Mouse (Mus musculus): ENCODE results near the gene Sema6b. TPM values are rescaled to one million over a fixed set of nuclear protein-coding genes. Genes with fewer than 3 reads are reported as not detected.

The Sema6b gene
- polyA plus RNA-seq, 1 experiment from 2014 or later: 1.2 TPM

GRCm38 (mm10) chr17:56137839-56138613 lies 2.1 kb downstream of the Sema6b start:
- H3K4me1 ChIP-seq: peaks cover 86% of the 10 kb centered on the region
- no peaks in the 10 kb centered on the region for H3K36me3 ChIP-seq
- H3K4me3 ChIP-seq: peak overlapping the region; percentile 79
- no peak overlapping the region for H3K27ac ChIP-seq (replicated peaks)
- no peaks in the 10 kb centered on the region for H3K9me3 ChIP-seq (replicated peaks)
- peaks cover 80% of the 10 kb centered on the region for H3K27me3 ChIP-seq (ENCODE audit: low read depth, poor library complexity, severe bottlenecking)
- 15% methylated on average over 25 of the region's 25 CpGs for WGBS
- no peak for DNase-seq (ENCODE audit: low spot score)

- WGBS: 93% methylated on average over 7 of the region's 7 CpGs
- H3K27me3 ChIP-seq (ENCODE audit: low read depth, poor library complexity, severe bottlenecking): peaks cover 65% of the 10 kb centered on the region
Measured at GRCm38 (mm10) chr17:56136558-56136957, 3.6 kb downstream of the Sema6b start.

GRCm38 (mm10) chr17:56134463-56134971 lies 5.6 kb downstream of the Sema6b start:
- DNase-seq (ENCODE audit: low spot score): peak; percentile 65
- Histone ChIP-seq H3K9me3 (replicated peaks) (no peaks in the 10 kb centered on the region; the same call in 1 of the 2 replicates), H3K27ac (replicated peaks) (peak overlapping the region; percentile 50), H3K4me3 (peak overlapping the region; percentile 47), H3K4me1 (peaks cover 56% of the 10 kb centered on the region), H3K27me3 (ENCODE audit: low read depth, poor library complexity, severe bottlenecking) (peaks cover 45% of the 10 kb centered on the region), H3K36me3 (peaks cover 8% of the 10 kb centered on the region)
- WGBS: 2% methylated on average over 27 of the region's 27 CpGs

More at GRCm38 (mm10) chr17:56136558-56136957, 3.6 kb downstream of the Sema6b start:
- H3K4me1 ChIP-seq: peaks cover 76% of the 10 kb centered on the region
- no peak overlapping the region for H3K27ac ChIP-seq (replicated peaks)
- no peak for DNase-seq (ENCODE audit: low spot score)
- no peak overlapping the region for H3K4me3 ChIP-seq
- H3K36me3 ChIP-seq: no peaks in the 10 kb centered on the region
- no peaks in the 10 kb centered on the region for H3K9me3 ChIP-seq (replicated peaks)

GRCm38 (mm10) chr17:56133457-56134363 lies 6.4 kb downstream of the Sema6b start:
- H3K27me3 ChIP-seq (ENCODE audit: low read depth, poor library complexity, severe bottlenecking): peaks cover 37% of the 10 kb centered on the region
- peaks cover 8% of the 10 kb centered on the region for H3K36me3 ChIP-seq
- H3K27ac ChIP-seq (replicated peaks): peak overlapping the region; percentile 50; the same call in 1 of the 2 replicates
- no peaks in the 10 kb centered on the region; the same call in 1 of the 2 replicates for H3K9me3 ChIP-seq (replicated peaks)
- 22% methylated on average over 18 of the region's 21 CpGs for WGBS
- DNase-seq (ENCODE audit: low spot score): peak; percentile 56
- H3K4me3 ChIP-seq: peak overlapping the region; percentile 47
- H3K4me1 ChIP-seq: peaks cover 48% of the 10 kb centered on the region

- H3K9me3 ChIP-seq (replicated peaks): no peaks in the 10 kb centered on the region; the same call in 1 of the 2 replicates
- H3K36me3 ChIP-seq: peaks cover 12% of the 10 kb centered on the region
- H3K4me3 ChIP-seq: no peak overlapping the region
- peaks cover 27% of the 10 kb centered on the region for H3K27me3 ChIP-seq (ENCODE audit: low read depth, poor library complexity, severe bottlenecking)
- H3K27ac ChIP-seq (replicated peaks): no peak overlapping the region
- peak; percentile 60 for DNase-seq (ENCODE audit: low spot score)
- WGBS: 5% methylated on average over 14 of the region's 14 CpGs
- peaks cover 38% of the 10 kb centered on the region for H3K4me1 ChIP-seq
Measured at GRCm38 (mm10) chr17:56132661-56133060, 7.5 kb downstream of the Sema6b start.

GRCm38 (mm10) chr17:56131814-56132213 lies 8.3 kb downstream of the Sema6b start:
- H3K27me3 ChIP-seq (ENCODE audit: low read depth, poor library complexity, severe bottlenecking): peaks cover 18% of the 10 kb centered on the region
- peaks cover 12% of the 10 kb centered on the region for H3K36me3 ChIP-seq
- WGBS: 39% methylated on average over 7 of the region's 7 CpGs
- H3K4me3 ChIP-seq: no peak overlapping the region
- H3K27ac ChIP-seq (replicated peaks): no peak overlapping the region
- DNase-seq (ENCODE audit: low spot score): peak; percentile 62
- H3K9me3 ChIP-seq (replicated peaks): no peaks in the 10 kb centered on the region; the same call in 1 of the 2 replicates
- H3K4me1 ChIP-seq: peaks cover 32% of the 10 kb centered on the region

- no peak for DNase-seq (ENCODE audit: low spot score)
- peaks cover 11% of the 10 kb centered on the region for H3K27me3 ChIP-seq (ENCODE audit: low read depth, poor library complexity, severe bottlenecking)
- H3K4me1 ChIP-seq: peaks cover 32% of the 10 kb centered on the region
- H3K9me3 ChIP-seq (replicated peaks): no peaks in the 10 kb centered on the region; the same call in 1 of the 2 replicates
- no peak overlapping the region for H3K27ac ChIP-seq (replicated peaks)
- H3K4me3 ChIP-seq: no peak overlapping the region
- 93% methylated on average over 10 of the region's 10 CpGs for WGBS
- H3K36me3 ChIP-seq: peaks cover 12% of the 10 kb centered on the region
Measured at GRCm38 (mm10) chr17:56131136-56131535, 9.0 kb downstream of the Sema6b start.

- 89% methylated on average over 15 of the region's 15 CpGs for WGBS
- Histone ChIP-seq H3K27me3 (ENCODE audit: low read depth, poor library complexity, severe bottlenecking) (peaks cover 27% of the 10 kb centered on the region), H3K4me3 (no peak overlapping the region), H3K4me1 (peaks cover 17% of the 10 kb centered on the region), H3K9me3 (replicated peaks) (peaks cover 6% of the 10 kb centered on the region), H3K27ac (replicated peaks) (no peak overlapping the region), H3K36me3 (peaks cover 12% of the 10 kb centered on the region)
- DNase-seq (ENCODE audit: low spot score): no peak
Measured at GRCm38 (mm10) chr17:56128246-56128645, 11.9 kb downstream of the Sema6b start.

- H3K4me3 ChIP-seq: no peak overlapping the region
- peaks cover 48% of the 10 kb centered on the region for H3K27me3 ChIP-seq (ENCODE audit: low read depth, poor library complexity, severe bottlenecking)
- no peak overlapping the region for H3K27ac ChIP-seq (replicated peaks)
- H3K9me3 ChIP-seq (replicated peaks): peaks cover 22% of the 10 kb centered on the region
- peaks cover 12% of the 10 kb centered on the region for H3K4me1 ChIP-seq
- peaks cover 13% of the 10 kb centered on the region for H3K36me3 ChIP-seq
- no peak for DNase-seq (ENCODE audit: low spot score)
- WGBS: 80% methylated on average over 11 of the region's 11 CpGs
Measured at GRCm38 (mm10) chr17:56126175-56126574, 14.0 kb downstream of the Sema6b start.

GRCm38 (mm10) chr17:56125276-56125630 lies 14.9 kb downstream of the Sema6b start:
- H3K36me3 ChIP-seq: 0 out of 2 replicates have a peak, but pooled peaks cover 7% of the 10 kb centered on the region
- WGBS: 84% methylated on average over 4 of the region's 4 CpGs
- no peak overlapping the region for H3K4me3 ChIP-seq
- no peak for DNase-seq (ENCODE audit: low spot score)
- H3K27me3 ChIP-seq (ENCODE audit: low read depth, poor library complexity, severe bottlenecking): peaks cover 57% of the 10 kb centered on the region
- H3K4me1 ChIP-seq: peaks cover 17% of the 10 kb centered on the region
- peaks cover 22% of the 10 kb centered on the region for H3K9me3 ChIP-seq (replicated peaks)
- H3K27ac ChIP-seq (replicated peaks): no peak overlapping the region

- DNase-seq (ENCODE audit: low spot score): peak; percentile 58
- peaks cover 23% of the 10 kb centered on the region for H3K4me1 ChIP-seq
- peaks cover 22% of the 10 kb centered on the region for H3K9me3 ChIP-seq (replicated peaks)
- H3K36me3 ChIP-seq: 0 out of 2 replicates have a peak, but pooled peaks cover 7% of the 10 kb centered on the region
- peak overlapping the region; percentile 53 for H3K4me3 ChIP-seq
- peak overlapping the region; percentile 66 for H3K27ac ChIP-seq (replicated peaks)
- peaks cover 63% of the 10 kb centered on the region for H3K27me3 ChIP-seq (ENCODE audit: low read depth, poor library complexity, severe bottlenecking)
- WGBS: 13% methylated on average over 59 of the region's 59 CpGs
Measured at GRCm38 (mm10) chr17:56124377-56125275, 15.5 kb downstream of the Sema6b start.

Measured in midbrain, embryonic 10.5 days (tissue).